ENCODE assay signal across 33 mouse cellular contexts in the genomic region with DNA sequence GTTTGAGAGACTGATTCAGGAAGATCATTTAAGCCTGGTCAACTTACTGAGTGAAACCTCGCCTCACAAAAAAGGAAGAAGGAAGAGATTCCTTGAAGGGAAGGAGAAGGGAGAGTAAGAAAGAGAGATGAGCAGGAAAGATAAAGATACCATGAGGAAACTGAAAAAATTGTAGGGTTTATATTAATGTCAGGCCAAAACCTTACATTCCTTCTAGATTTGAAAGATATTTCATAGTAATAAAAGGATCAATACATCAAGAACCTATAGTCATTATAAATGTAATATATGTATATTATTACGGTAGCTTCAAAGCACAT. TPM values are rescaled to one million over a fixed set of nuclear protein-coding genes. Genes with fewer than 3 reads are reported as not detected.
DNase-seq lines count a peak whose midpoint lies in the region; ATAC-seq and TF ChIP-seq lines count a peak whose summit lies in the region.
"Had no signal": no experiment of that assay in that cellular context is flagged by ENCODE, and none has a peak within 500 bp of the region (broad histone marks: within the 10 kb centered on the region; RNA-seq: fewer than 3 reads in every experiment).

No protein-coding gene starts in this region.

- no peaks in the 10 kb centered on the region for H3K27me3 ChIP-seq in liver, embryonic 11.5 days (replicated peaks; ENCODE audit: control insufficient read depth, insufficient read depth, low read length)
- H3K27me3 ChIP-seq in liver, embryonic 14.5 days (ENCODE audit: control insufficient read depth, insufficient read depth, low read length) = no peaks in the 10 kb centered on the region
- H3K27me3 ChIP-seq in liver, postnatal 0 days (ENCODE audit: insufficient read depth, low read length) = no peaks in the 10 kb centered on the region
- H3K27me3 ChIP-seq: CH12.LX; embryonic facial prominence, embryonic 12.5 days; embryonic facial prominence, embryonic 15.5 days; forebrain, embryonic 13.5 days; heart, embryonic 12.5 days; heart, embryonic 15.5 days; hindbrain, embryonic 13.5 days; intestine, embryonic 15.5 days had no signal

- no peak for DNase-seq in liver, embryonic 11.5 days (ENCODE audit: low spot score)
- no peak for DNase-seq in liver
- no peak for DNase-seq in liver, embryonic 14.5 days (ENCODE audit: low read depth in 3 of 3, low spot score in 3 of 3)
- DNase-seq in liver, postnatal 0 days = no peak
- DNase-seq in embryo, embryonic 11 days = no peak
- no peak for DNase-seq in embryo, embryonic 9.5 days (ENCODE audit: extremely low spot score)
- DNase-seq: adrenal gland, adult 2 months; adrenal gland, postnatal 25 days; B cell, adult 2 months; cerebellum, adult 11-12 months; cerebellum, adult 8-10 months; cerebellum, postnatal 10 days; cerebellum, postnatal 36 days; gastrocnemius, postnatal 10 days; gastrocnemius, postnatal 36 days; heart, adult 11 months; heart, postnatal 10 days; heart, postnatal 36 days had no signal

- peak overlapping the region; percentile 37; the same call in 1 of the 2 replicates for H3K4me2 ChIP-seq in liver, embryonic 11.5 days
- H3K4me2 ChIP-seq in liver, embryonic 14.5 days (ENCODE audit: low read depth) = peak overlapping the region; percentile 77
- H3K4me2 ChIP-seq in liver, postnatal 0 days (ENCODE audit: low read depth, low read length) = peak overlapping the region; percentile 56
- H3K4me2 ChIP-seq: embryonic facial prominence, embryonic 12.5 days; embryonic facial prominence, embryonic 15.5 days; forebrain, embryonic 13.5 days; heart, embryonic 12.5 days; heart, embryonic 15.5 days; hindbrain, embryonic 13.5 days; intestine, embryonic 15.5 days had no signal

- no peak for ATAC-seq in liver, embryonic 11.5 days (replicated peaks; ENCODE audit: low FRiP score)
- ATAC-seq in liver, embryonic 14.5 days (ENCODE audit: insufficient read depth) = no peak
- no peak for ATAC-seq in liver, postnatal 0 days
- ATAC-seq: forebrain, embryonic 13.5 days; forebrain, embryonic 16.5 days; hindbrain, embryonic 16.5 days; intestine, embryonic 15.5 days had no signal

- no peak for TF ChIP-seq EP300 in liver, embryonic 14.5 days (IDR thresholded peaks at IDR 0.05; ENCODE audit: low read depth)
- TF ChIP-seq EP300 in liver, postnatal 0 days (IDR thresholded peaks at IDR 0.05; ENCODE audit: low read depth) = no peak

- H3K9me3 ChIP-seq in liver, embryonic 11.5 days (ENCODE audit: control insufficient read depth, low read length) = no peaks in the 10 kb centered on the region
- no peaks in the 10 kb centered on the region for H3K9me3 ChIP-seq in liver, embryonic 14.5 days (ENCODE audit: control insufficient read depth, low read length)
- no peaks in the 10 kb centered on the region for H3K9me3 ChIP-seq in liver, postnatal 0 days (ENCODE audit: low read length)
- H3K9me3 ChIP-seq: embryonic facial prominence, embryonic 12.5 days; embryonic facial prominence, embryonic 15.5 days; forebrain, embryonic 10.5 days; forebrain, embryonic 13.5 days; G1E; heart, embryonic 12.5 days; heart, embryonic 15.5 days; hindbrain, embryonic 10.5 days; hindbrain, embryonic 13.5 days; intestine, embryonic 15.5 days had no signal

- peaks cover 21% of the 10 kb centered on the region for H3K4me1 ChIP-seq in liver, embryonic 11.5 days (replicated peaks; ENCODE audit: control insufficient read depth, insufficient read depth, low read length)
- H3K4me1 ChIP-seq in liver, embryonic 14.5 days (replicated peaks; ENCODE audit: control insufficient read depth in 2 of 2, insufficient read depth in 2 of 2, low read length in 1 of 2) = peaks cover 31 to 32% of the 10 kb centered on the region in 2 experiments
- H3K4me1 ChIP-seq in liver, postnatal 0 days (ENCODE audit: insufficient read depth) = peaks cover 8% of the 10 kb centered on the region; the same call in 1 of the 2 replicates
- H3K4me1 ChIP-seq: embryonic facial prominence, embryonic 12.5 days; embryonic facial prominence, embryonic 15.5 days; forebrain, embryonic 10.5 days; forebrain, embryonic 13.5 days; hindbrain, embryonic 10.5 days; hindbrain, embryonic 13.5 days; intestine, embryonic 15.5 days had no signal

- no peaks in the 10 kb centered on the region; the same call in 1 of the 2 replicates for H3K36me3 ChIP-seq in liver, embryonic 11.5 days (ENCODE audit: control insufficient read depth, insufficient read depth, low read length)
- H3K36me3 ChIP-seq in liver, embryonic 14.5 days (replicated peaks; ENCODE audit: control insufficient read depth, insufficient read depth, low read depth) = peaks cover 8% of the 10 kb centered on the region
- H3K36me3 ChIP-seq in liver, postnatal 0 days (replicated peaks; ENCODE audit: insufficient read depth, low read length) = peaks cover 5% of the 10 kb centered on the region; the same call in 1 of the 2 replicates
- H3K36me3 ChIP-seq: intestine, embryonic 15.5 days had no signal

- no peak overlapping the region; the same call in 1 of the 2 replicates for H3K9ac ChIP-seq in liver, embryonic 11.5 days (ENCODE audit: low read depth, low read length)
- peak overlapping the region; percentile 37 for H3K9ac ChIP-seq in liver, embryonic 14.5 days (replicated peaks)
- H3K9ac ChIP-seq in liver, postnatal 0 days (replicated peaks) = no peak overlapping the region
- H3K9ac ChIP-seq: embryonic facial prominence, embryonic 12.5 days; embryonic facial prominence, embryonic 15.5 days; forebrain, embryonic 13.5 days; heart, embryonic 12.5 days; heart, embryonic 15.5 days; hindbrain, embryonic 13.5 days; intestine, embryonic 15.5 days had no signal

- TF ChIP-seq CTCF in liver, embryonic 14.5 days (IDR thresholded peaks at IDR 0.05; ENCODE audit: low read depth) = no peak
- TF ChIP-seq CTCF in liver, postnatal 0 days (IDR thresholded peaks at IDR 0.05; ENCODE audit: low read depth) = no peak

- WGBS in liver, embryonic 11.5 days = 66% methylated on average over 2 of the region's 2 CpGs
- 60% methylated on average over 2 of the region's 2 CpGs for WGBS in liver, embryonic 14.5 days (ENCODE audit: insufficient replicate concordance)
- WGBS in liver, postnatal 0 days (ENCODE audit: insufficient replicate concordance) = 61% methylated on average over 2 of the region's 2 CpGs

- no peak overlapping the region for H3K4me3 ChIP-seq in liver, embryonic 11.5 days (ENCODE audit: low read depth, low read length)
- no peak overlapping the region for H3K4me3 ChIP-seq in liver, embryonic 14.5 days (ENCODE audit: insufficient read depth in 1 of 2, low read depth in 2 of 2, low read length in 2 of 2)
- no peak overlapping the region for H3K4me3 ChIP-seq in liver, postnatal 0 days (ENCODE audit: low read depth, low read length)
- H3K4me3 ChIP-seq: embryonic facial prominence, embryonic 12.5 days; embryonic facial prominence, embryonic 15.5 days; forebrain, embryonic 10.5 days; forebrain, embryonic 13.5 days; heart, embryonic 12.5 days; heart, embryonic 15.5 days; hindbrain, embryonic 10.5 days; hindbrain, embryonic 13.5 days; intestine, embryonic 15.5 days had no signal

- H3K27ac ChIP-seq in liver, embryonic 11.5 days (ENCODE audit: low read depth, low read length) = peak overlapping the region; percentile 65; the same call in 1 of the 2 replicates
- peak overlapping the region; percentile 70 for H3K27ac ChIP-seq in liver, embryonic 14.5 days
- H3K27ac ChIP-seq in liver, postnatal 0 days (ENCODE audit: low read depth) = no peak overlapping the region
- H3K27ac ChIP-seq: embryonic facial prominence, embryonic 12.5 days; embryonic facial prominence, embryonic 15.5 days; forebrain, embryonic 10.5 days; forebrain, embryonic 13.5 days; heart, embryonic 15.5 days; hindbrain, embryonic 10.5 days; hindbrain, embryonic 13.5 days; intestine, embryonic 15.5 days had no signal

RNA-seq across cellular contexts. Expression of a gene that starts 14.6 kb away (rescaled TPM):
- 0.30 TPM in 1 of 2 replicates, not detected in the other for polyA plus RNA-seq in liver, embryonic 11.5 days (2014; fragmentation: Nextera tagmentation; extraction: Ambion mirVana)
- polyA plus RNA-seq in liver, embryonic 14.5 days (2012; rRNA removed) = not detected in 2 replicates
- not detected in 2 replicates for polyA plus RNA-seq in liver, embryonic 14.5 days (2014; fragmentation: Nextera tagmentation; extraction: Ambion mirVana)
- not detected in 2 replicates for polyA plus RNA-seq in liver, postnatal 0 days (2015; fragmentation: Nextera tagmentation; extraction: Ambion mirVana)
- polyA plus RNA-seq: adrenal gland, adult 2 months; brain, embryonic 14.5 days; cortical plate, adult 2 months; embryonic facial prominence, embryonic 12.5 days; embryonic facial prominence, embryonic 15.5 days; forebrain, embryonic 13.5 days; forebrain, embryonic 16.5 days; G1E; heart, embryonic 12.5 days; heart, embryonic 15.5 days; hindbrain, embryonic 10.5 days; hindbrain, embryonic 16.5 days; intestine, embryonic 15.5 days had no signal

RNA-seq across cellular contexts. Expression of a gene that starts 17.0 kb away (rescaled TPM):
- 20.0 TPM in 2 replicates for polyA plus RNA-seq in liver, embryonic 11.5 days (2014; fragmentation: Nextera tagmentation; extraction: Ambion mirVana)
- 6.1 and 7.6 TPM in 2 replicates for polyA plus RNA-seq in liver, embryonic 14.5 days (2012; rRNA removed)
- polyA plus RNA-seq in liver, embryonic 14.5 days (2014; fragmentation: Nextera tagmentation; extraction: Ambion mirVana) = 6.0 and 6.5 TPM in 2 replicates
- 6.0 and 7.5 TPM in 2 replicates for polyA plus RNA-seq in liver, postnatal 0 days (2015; fragmentation: Nextera tagmentation; extraction: Ambion mirVana)

RNA-seq across cellular contexts. Expression of a gene that starts 33.1 kb away (rescaled TPM):
- 67.4 and 75.0 TPM in 2 replicates for polyA plus RNA-seq in liver, embryonic 11.5 days (2014; fragmentation: Nextera tagmentation; extraction: Ambion mirVana)
- polyA plus RNA-seq in liver, embryonic 14.5 days (2012; rRNA removed) = 12.3 and 15.5 TPM in 2 replicates
- polyA plus RNA-seq in liver, embryonic 14.5 days (2014; fragmentation: Nextera tagmentation; extraction: Ambion mirVana) = 33.0 and 35.1 TPM in 2 replicates
- 28.2 and 30.5 TPM in 2 replicates for polyA plus RNA-seq in liver, postnatal 0 days (2015; fragmentation: Nextera tagmentation; extraction: Ambion mirVana)
